Mouse (Mus musculus): Measurements from ENCODE around the gene Adra2b. TPM values are rescaled to one million over a fixed set of nuclear protein-coding genes. Genes with fewer than 3 reads are reported as not detected.

Gene Adra2b
- total RNA-seq, 2 experiments from 2014 or later: 0.32 to 0.54 TPM

DNA sequence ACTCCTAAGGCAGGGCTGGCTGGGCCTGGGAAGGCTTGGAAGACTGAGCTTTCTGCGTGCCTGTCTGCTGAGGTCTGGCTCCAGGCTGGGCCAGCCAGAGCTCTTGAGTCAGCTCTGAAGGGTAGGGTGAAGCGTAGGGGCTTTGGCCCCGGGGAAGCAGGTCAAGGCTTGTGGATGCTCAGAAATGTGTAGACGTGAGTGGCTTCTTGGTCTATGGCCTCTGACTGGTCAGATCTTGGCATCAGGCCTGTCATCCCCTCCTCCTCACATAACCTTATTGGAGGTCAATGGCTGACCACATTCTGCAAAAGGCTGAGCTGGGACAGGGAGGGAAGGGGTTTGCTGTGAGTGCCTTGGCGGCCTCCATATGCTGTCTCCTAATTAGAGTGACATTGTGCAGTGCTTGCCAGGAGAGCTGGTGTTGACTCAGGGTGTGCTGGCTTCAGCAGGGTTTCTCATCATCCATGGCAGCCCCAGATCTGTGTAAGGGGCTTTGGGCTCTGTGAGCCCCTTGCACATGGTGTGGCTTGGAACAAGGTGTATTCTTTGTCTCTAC is 31.7 kb downstream of the Adra2b start:
- H3K4me3 ChIP-seq: no peak overlapping the region
- TF ChIP-seq CTCF (IDR thresholded peaks at IDR 0.05): no peak
- no peak overlapping the region for H3K27ac ChIP-seq
- intact Hi-C loops (cut with DNase I): no loop called here
- DNase-seq (ENCODE audit: extremely low spot score in 1 of 2, low spot score in 2 of 2): no peak

DNA sequence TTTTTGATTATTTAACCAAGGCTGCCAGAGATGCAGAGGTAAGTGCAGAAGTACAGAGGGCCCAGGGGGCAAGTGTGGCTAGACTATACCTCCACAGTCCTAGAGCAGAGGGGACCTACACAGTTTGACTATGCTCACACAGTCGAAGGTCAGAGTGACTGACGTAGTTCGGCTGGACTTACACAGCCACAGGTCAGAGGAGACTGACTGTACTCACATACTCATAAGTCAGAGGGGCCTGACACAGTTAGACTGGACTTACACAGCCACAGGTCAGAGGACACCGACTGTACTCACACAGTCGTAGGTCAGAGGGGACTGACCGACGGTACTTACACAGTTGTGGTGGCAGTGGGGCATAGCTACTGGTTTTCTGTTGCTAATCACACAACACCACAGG is 35.7 kb downstream of the Adra2b start:
- no peak overlapping the region for H3K4me3 ChIP-seq
- no peak overlapping the region for H3K27ac ChIP-seq
- no peak for TF ChIP-seq CTCF (IDR thresholded peaks at IDR 0.05)
- intact Hi-C loops (cut with DNase I): no loop called here
- no peak for DNase-seq (ENCODE audit: extremely low spot score in 1 of 2, low spot score in 2 of 2)

DNA sequence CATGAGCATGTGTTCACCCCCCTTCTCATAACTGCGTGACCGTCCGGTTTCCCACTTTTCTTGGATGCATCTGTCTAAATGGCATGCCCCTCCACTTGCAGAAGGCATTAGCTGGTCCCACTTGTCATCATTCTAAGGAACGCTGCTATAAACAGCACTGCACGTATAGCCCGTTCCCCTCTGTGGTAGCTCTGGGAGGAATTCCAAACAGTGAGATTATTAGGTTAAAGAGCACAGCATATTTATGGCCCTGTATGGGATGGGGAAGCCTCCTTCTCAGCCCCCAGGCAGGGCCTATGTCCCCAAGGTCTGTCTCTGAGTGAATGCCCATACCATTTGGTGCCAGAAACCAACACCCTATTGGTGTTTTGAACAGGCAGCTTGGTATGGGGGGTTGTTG is 48.1 kb downstream of the Adra2b start:
- Histone ChIP-seq H3K4me3 (no peak overlapping the region), H3K27ac (no peak overlapping the region)
- intact Hi-C loops (cut with DNase I): no loop called here
- no peak for TF ChIP-seq CTCF (IDR thresholded peaks at IDR 0.05)
- no peak for DNase-seq (ENCODE audit: extremely low spot score in 1 of 2, low spot score in 2 of 2)

DNA sequence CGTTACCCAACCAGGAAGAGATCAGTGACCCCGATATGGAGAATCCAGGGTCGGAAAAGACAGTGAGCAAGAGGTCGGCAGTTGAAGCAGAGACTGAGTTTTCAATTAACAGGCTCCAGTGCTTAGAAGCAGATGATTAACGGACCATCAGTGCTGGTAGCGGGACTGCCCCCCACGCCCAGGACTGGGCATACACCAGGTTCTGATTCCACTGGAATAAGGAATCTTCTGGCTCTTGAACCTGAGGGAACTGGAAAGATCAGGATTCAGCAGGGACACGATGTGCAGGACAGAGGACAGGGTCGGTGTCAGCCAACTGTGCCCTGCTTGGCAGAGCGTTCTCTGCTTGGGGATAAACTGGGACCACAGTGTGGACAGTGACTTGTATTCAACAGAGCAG is 52.8 kb downstream of the Adra2b start:
- no peak for TF ChIP-seq CTCF (IDR thresholded peaks at IDR 0.05)
- intact Hi-C loops (cut with DNase I): no loop called here
- no peak for DNase-seq (ENCODE audit: extremely low spot score in 1 of 2, low spot score in 2 of 2)
- no peak overlapping the region for H3K4me3 ChIP-seq
- no peak overlapping the region for H3K27ac ChIP-seq

DNA sequence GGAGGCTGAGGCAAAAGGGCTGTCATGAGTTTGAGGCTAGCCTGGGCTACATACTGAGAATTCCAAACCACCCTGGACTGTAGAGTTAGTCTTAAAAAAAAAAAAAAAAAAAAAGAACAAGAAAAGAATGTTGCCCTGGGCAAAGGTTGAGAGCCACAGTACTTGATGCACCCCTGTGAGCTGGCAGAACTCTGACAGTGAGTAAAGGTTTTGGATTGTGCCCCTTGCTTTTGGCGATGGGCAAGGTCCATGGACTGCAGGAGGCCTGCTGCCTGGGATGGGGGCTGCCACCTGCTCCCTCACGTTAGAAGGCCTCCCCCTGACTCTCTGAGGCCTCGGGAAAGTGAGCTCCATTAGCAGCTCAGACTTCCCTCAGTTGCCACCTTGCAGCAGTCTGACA is 53.7 kb downstream of the Adra2b start:
- no peak for DNase-seq (ENCODE audit: extremely low spot score in 1 of 2, low spot score in 2 of 2)
- no peak overlapping the region for H3K27ac ChIP-seq
- no peak overlapping the region for H3K4me3 ChIP-seq
- intact Hi-C loops (cut with DNase I): no loop called here
- TF ChIP-seq CTCF (IDR thresholded peaks at IDR 0.05): no peak

Other genes with a start within 250 kb of the Adra2b start
- gene Ncaph, start 229.3 kb upstream of the Adra2b start, total RNA-seq (2021): 1 to 10 TPM; 1.1 to 1.6 TPM
- gene Itpripl1, start 219.8 kb upstream of the Adra2b start, total RNA-seq (2021): 1 to 10 TPM; 2.6 to 2.9 TPM
- gene 1810024B03Rik, start 154.9 kb upstream of the Adra2b start, total RNA-seq (2021): under 1 TPM; 0.66 to 0.94 TPM
- 10 to 100 TPM; 87.1 to 94.9 TPM for gene Snrnp200, start 154.8 kb upstream of the Adra2b start, total RNA-seq (2021)
- 10 to 100 TPM; 72.6 to 75.7 TPM for gene Ciao1, start 115.4 kb upstream of the Adra2b start, total RNA-seq (2021)
- gene Tmem127, start 115.3 kb upstream of the Adra2b start, total RNA-seq (2021): 10 to 100 TPM; 75.5 to 76.9 TPM
- gene Stard7, start 93.0 kb upstream of the Adra2b start, total RNA-seq (2021): 100 to 1,000 TPM in 1 of 2 experiments, 10 to 100 TPM in 1; 98.6 to 114 TPM
- gene Dusp2, start 27.0 kb upstream of the Adra2b start, total RNA-seq (2021): 1 to 10 TPM; 2.4 to 3.5 TPM
- not detected for gene Astl, start 24.6 kb upstream of the Adra2b start, total RNA-seq (2021)
- gene Gpat2, start 62.0 kb downstream of the Adra2b start, total RNA-seq (2021): under 1 TPM; 0.29 to 0.37 TPM
- 10 to 100 TPM; 15.9 to 20.5 TPM for gene Fahd2a, start 81.4 kb downstream of the Adra2b start, total RNA-seq (2021)
- 100 to 1,000 TPM; 114 to 126 TPM for gene Kcnip3, start 158.9 kb downstream of the Adra2b start, total RNA-seq (2021)
- gene Prom2, start 178.3 kb downstream of the Adra2b start, total RNA-seq (2021): 1 to 10 TPM in 1 of 2 experiments, under 1 TPM in 1; 0.16 to 1.2 TPM
- 1 to 10 TPM; 6.3 to 8.1 TPM for gene Zfp661, start 223.9 kb downstream of the Adra2b start, total RNA-seq (2021)
- gene Mrps5, start 224.0 kb downstream of the Adra2b start, total RNA-seq (2021): 10 to 100 TPM; 82.1 to 94.5 TPM

Measured in left cerebral cortex, adult 2 months (tissue).